Mouse (Mus musculus): ENCODE measurements around the gene Exoc7.

GRCm38 (mm10) chr11:116329314-116330210, 22.5 kb upstream of the Exoc7 start:
- TF ChIP-seq CTCF (IDR thresholded peaks at IDR 0.05; ENCODE audit: insufficient read depth, low read depth, low read length) (no peak), POLR2A (IDR thresholded peaks at IDR 0.05; ENCODE audit: insufficient read depth, low read depth, low read length) (no peak)

Data from olfactory bulb, adult 2 months (tissue).